Mouse (Mus musculus): Measurements from ENCODE around the gene Alkbh3. TPM values are rescaled to one million over a fixed set of nuclear protein-coding genes. Genes with fewer than 3 reads are reported as not detected.

The Alkbh3 gene
- total and polyA plus RNA-seq, 3 experiments: not detected

DNA sequence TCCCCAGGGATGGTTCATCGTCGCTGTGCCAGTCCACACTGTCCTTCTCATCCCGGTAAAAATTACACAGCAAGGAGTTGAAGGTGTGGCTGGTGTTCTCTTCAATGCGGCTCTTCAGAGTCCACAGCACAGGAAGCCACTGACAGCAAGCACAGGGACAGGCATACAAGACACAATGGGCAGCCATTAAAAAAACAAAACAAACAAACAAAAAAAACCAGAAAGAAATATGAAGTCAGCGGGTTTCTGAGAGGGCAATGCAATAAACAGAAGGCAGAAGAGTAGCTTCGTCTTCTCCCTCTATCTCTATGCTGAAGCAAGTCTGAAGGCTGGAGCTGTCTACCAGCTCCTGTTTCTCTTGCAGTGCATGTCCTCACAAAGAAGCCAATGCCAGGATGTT, 14.4 kb downstream of the Alkbh3 start, which contains the start of gene Gm27027:
Gene Gm27027 (minus strand): TSS at position 101 of the 400 bp plus-strand sequence.
- Histone ChIP-seq H3K27me3 (ENCODE audit: control insufficient read depth in 1 of 2, insufficient read depth in 2 of 2, low read length in 2 of 2) (peaks cover 13 to 17% of the 10 kb centered on the region in 2 experiments), H3K4me3 (ENCODE audit: control insufficient read depth in 1 of 2, insufficient read depth in 1 of 2, low read depth in 2 of 2, low read length in 2 of 2) (no peak within 1 kb of the TSS), H3K27ac (ENCODE audit: control insufficient read depth, low read depth, low read length) (no peak within 1 kb of the TSS), H3K9ac (ENCODE audit: control insufficient read depth, low read depth, low read length, poor library complexity, severe bottlenecking) (no peak within 1 kb of the TSS), H3K9me3 (replicated peaks; ENCODE audit: insufficient read depth, low read length) (no peaks in the 10 kb centered on the region), H3K79me2 (ENCODE audit: control insufficient read depth, insufficient read depth, low read length, poor library complexity) (no peaks in the 10 kb centered on the region), H3K36me3 (ENCODE audit: control insufficient read depth in 1 of 2, insufficient read depth in 2 of 2, low read length in 2 of 2) (no peaks in the 10 kb centered on the region), H3K4me1 (ENCODE audit: control insufficient read depth in 1 of 2, insufficient read depth in 2 of 2, low read length in 2 of 2) (peaks cover 0 to 4% of the 10 kb centered on the region in 2 experiments; a peak in 1 of 4 replicates)
- no peak for DNase-seq (ENCODE audit: low read depth, low spot score)
- TF ChIP-seq CHD1 (IDR thresholded peaks at IDR 0.05; ENCODE audit: low read depth, low read length) (no peak), MEF2A (IDR thresholded peaks at IDR 0.05; ENCODE audit: extremely low read depth, insufficient replicate concordance, low read depth, low read length, poor library complexity, severe bottlenecking) (no peak), ELF1 (IDR thresholded peaks at IDR 0.05; ENCODE audit: low read depth, low read length) (no peak), SMC3 (IDR thresholded peaks at IDR 0.05; ENCODE audit: low read depth, low read length) (no peak), MYC (IDR thresholded peaks at IDR 0.05; ENCODE audit: low read depth, low read length) (no peak), UBTF (IDR thresholded peaks at IDR 0.05; ENCODE audit: borderline replicate concordance, insufficient read depth, low read depth, low read length) (no peak), USF2 (IDR thresholded peaks at IDR 0.05; ENCODE audit: borderline replicate concordance in 1 of 2, insufficient read depth in 1 of 2, low read depth in 1 of 2, low read length in 2 of 2) (no peak), KAT2A (conservative IDR thresholded peaks at IDR 0.05; ENCODE audit: low read depth, low read length) (no peak), CHD2 (IDR thresholded peaks at IDR 0.05; ENCODE audit: low read length) (no peak), MYB (IDR thresholded peaks at IDR 0.05; ENCODE audit: low read depth, low read length) (no peak), NRF1 (IDR thresholded peaks at IDR 0.05; ENCODE audit: insufficient read depth, low read depth, low read length, poor library complexity, severe bottlenecking) (no peak), MAX (IDR thresholded peaks at IDR 0.05; ENCODE audit: low read length) (no peak), NELFE (IDR thresholded peaks at IDR 0.05; ENCODE audit: low read depth, low read length) (no peak), POLR2AphosphoS5 (IDR thresholded peaks at IDR 0.05; ENCODE audit: borderline replicate concordance, low read depth, low read length) (no peak)

- no peaks in the 10 kb centered on the region for H3K79me2 ChIP-seq (ENCODE audit: control insufficient read depth, insufficient read depth, low read length, poor library complexity)
- TF ChIP-seq E2F4 (IDR thresholded peaks at IDR 0.05; ENCODE audit: borderline replicate concordance, low read depth, low read length) (no peak), POLR2A (IDR thresholded peaks at IDR 0.05; ENCODE audit: control insufficient read depth in 1 of 2, insufficient read depth in 1 of 2, low read depth in 1 of 2, low read length in 2 of 2, poor library complexity in 1 of 2) (no peak), HCFC1 (IDR thresholded peaks at IDR 0.05; ENCODE audit: low read depth, low read length) (no peak), MAZ (IDR thresholded peaks at IDR 0.05; ENCODE audit: low read depth, low read length) (no peak), EP300 (IDR thresholded peaks at IDR 0.05; ENCODE audit: low read depth in 1 of 2, low read length in 2 of 2) (no peak), MYB (IDR thresholded peaks at IDR 0.05; ENCODE audit: low read depth, low read length) (no peak), KAT2A (conservative IDR thresholded peaks at IDR 0.05; ENCODE audit: low read depth, low read length) (no peak), BHLHE40 (IDR thresholded peaks at IDR 0.05; ENCODE audit: borderline replicate concordance, low read depth, low read length) (no peak), NRF1 (IDR thresholded peaks at IDR 0.05; ENCODE audit: insufficient read depth, low read depth, low read length, poor library complexity, severe bottlenecking) (no peak), UBTF (IDR thresholded peaks at IDR 0.05; ENCODE audit: borderline replicate concordance, insufficient read depth, low read depth, low read length) (no peak), TCF12 (IDR thresholded peaks at IDR 0.05; ENCODE audit: low read depth, low read length) (no peak), ZNF384 (IDR thresholded peaks at IDR 0.05; ENCODE audit: low read depth, low read length) (no peak), POLR2AphosphoS5 (IDR thresholded peaks at IDR 0.05; ENCODE audit: borderline replicate concordance, low read depth, low read length) (no peak), POLR2AphosphoS2 (IDR thresholded peaks at IDR 0.05; ENCODE audit: low read length) (no peak), ZMIZ1 (IDR thresholded peaks at IDR 0.05; ENCODE audit: low read depth, low read length) (no peak), CHD2 (IDR thresholded peaks at IDR 0.05; ENCODE audit: low read length) (no peak)
- DNase-seq (ENCODE audit: low read depth, low spot score): no peak
- no peak overlapping the region for H3K4me3 ChIP-seq (ENCODE audit: control insufficient read depth in 1 of 2, insufficient read depth in 1 of 2, low read depth in 2 of 2, low read length in 2 of 2)
- no peak overlapping the region for H3K9ac ChIP-seq (ENCODE audit: control insufficient read depth, low read depth, low read length, poor library complexity, severe bottlenecking)
- H3K27me3 ChIP-seq (ENCODE audit: control insufficient read depth in 1 of 2, insufficient read depth in 2 of 2, low read length in 2 of 2): peaks cover 9 to 13% of the 10 kb centered on the region in 2 experiments
- no peak overlapping the region for H3K27ac ChIP-seq (ENCODE audit: control insufficient read depth, low read depth, low read length)
- H3K36me3 ChIP-seq (ENCODE audit: control insufficient read depth in 1 of 2, insufficient read depth in 2 of 2, low read length in 2 of 2): no peaks in the 10 kb centered on the region
- H3K4me1 ChIP-seq (ENCODE audit: control insufficient read depth in 1 of 2, insufficient read depth in 2 of 2, low read length in 2 of 2): peaks cover 0 to 4% of the 10 kb centered on the region in 2 experiments; a peak in 1 of 4 replicates
- no peaks in the 10 kb centered on the region for H3K9me3 ChIP-seq (replicated peaks; ENCODE audit: insufficient read depth, low read length)
Measured at GRCm38 (mm10) chr2:93992810-93993209, 17.8 kb downstream of the Alkbh3 start.

Measured in MEL (cell line).